Mouse (Mus musculus): ENCODE measurements around the gene Tns1.
A peak's percentile ranks its signal among the peaks of the same experiment; 100 is the strongest.

The Tns1 gene

GRCm38 (mm10) chr1:74121821-74122576 lies 2.2 kb downstream of the Tns1 start:
- DNase-seq (ENCODE audit: low spot score), result peak; percentile 49

DNA sequence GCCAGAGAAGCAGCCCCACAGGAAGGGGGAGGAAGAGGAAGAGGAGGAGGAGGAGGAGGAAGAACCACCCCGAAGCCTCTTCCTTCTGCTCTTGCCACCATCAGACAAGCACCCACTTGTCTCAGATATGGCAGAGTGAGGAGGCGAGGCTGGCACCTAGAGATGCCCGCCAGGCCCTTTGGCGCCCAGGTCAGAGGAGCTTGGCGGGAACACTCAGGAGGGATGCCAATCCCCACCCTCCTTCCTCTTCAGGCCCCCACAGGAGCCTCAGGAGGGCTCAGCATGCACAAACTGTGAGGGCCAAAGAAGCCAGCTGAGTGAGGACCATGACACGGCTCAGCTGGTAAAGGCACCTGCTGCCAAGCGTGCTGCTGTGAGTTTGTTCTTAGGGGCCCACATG lies 3.1 kb downstream of the Tns1 start:
- no peak for DNase-seq (ENCODE audit: low spot score)

DNA sequence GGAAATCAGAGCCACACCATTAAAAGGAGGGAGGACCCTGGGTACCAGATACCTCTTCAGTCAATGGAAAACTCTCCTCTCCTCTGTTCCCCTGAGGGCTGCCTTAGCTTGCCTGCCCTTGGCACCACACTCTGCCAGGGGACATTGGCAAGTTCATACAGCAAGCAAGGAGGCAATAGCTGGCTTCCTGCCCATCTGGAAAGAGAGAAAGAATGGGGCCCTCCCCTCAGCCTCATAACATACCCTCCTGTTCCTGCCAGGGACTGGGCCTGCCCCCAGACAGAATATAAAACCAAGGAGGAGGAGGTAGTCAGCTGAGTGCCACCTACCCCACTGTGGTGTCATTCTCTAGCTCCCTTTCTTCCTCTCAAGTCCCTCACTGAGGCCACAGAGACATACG lies 5.1 kb downstream of the Tns1 start:
- DNase-seq (ENCODE audit: low spot score), result peak; percentile 33

GRCm38 (mm10) chr1:74117876-74118275 lies 6.4 kb downstream of the Tns1 start:
- DNase-seq (ENCODE audit: low spot score), result no peak

DNA sequence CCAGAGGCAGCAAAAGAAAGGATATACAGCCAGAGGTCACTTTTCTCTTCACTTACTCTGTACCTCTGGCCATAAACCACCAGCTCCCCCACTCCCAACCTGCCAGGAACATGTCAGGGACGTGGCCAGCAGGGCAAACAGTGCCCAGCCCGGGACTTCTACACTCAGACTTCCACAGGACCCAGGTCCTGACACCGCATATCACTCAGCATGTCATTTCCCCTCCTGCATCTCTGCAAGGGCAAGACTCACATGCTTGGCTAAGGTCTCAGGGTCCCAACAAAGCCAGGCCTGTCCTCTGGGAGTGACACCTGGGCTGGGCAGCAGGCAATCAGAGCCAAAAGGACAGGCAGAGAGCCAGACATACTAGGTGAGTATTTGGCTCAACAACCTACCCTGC lies 11.2 kb downstream of the Tns1 start:
- no peak for DNase-seq (ENCODE audit: low spot score)

- DNase-seq (ENCODE audit: low spot score), result no peak
Measured at GRCm38 (mm10) chr1:74111696-74112030, 12.6 kb downstream of the Tns1 start.

DNA sequence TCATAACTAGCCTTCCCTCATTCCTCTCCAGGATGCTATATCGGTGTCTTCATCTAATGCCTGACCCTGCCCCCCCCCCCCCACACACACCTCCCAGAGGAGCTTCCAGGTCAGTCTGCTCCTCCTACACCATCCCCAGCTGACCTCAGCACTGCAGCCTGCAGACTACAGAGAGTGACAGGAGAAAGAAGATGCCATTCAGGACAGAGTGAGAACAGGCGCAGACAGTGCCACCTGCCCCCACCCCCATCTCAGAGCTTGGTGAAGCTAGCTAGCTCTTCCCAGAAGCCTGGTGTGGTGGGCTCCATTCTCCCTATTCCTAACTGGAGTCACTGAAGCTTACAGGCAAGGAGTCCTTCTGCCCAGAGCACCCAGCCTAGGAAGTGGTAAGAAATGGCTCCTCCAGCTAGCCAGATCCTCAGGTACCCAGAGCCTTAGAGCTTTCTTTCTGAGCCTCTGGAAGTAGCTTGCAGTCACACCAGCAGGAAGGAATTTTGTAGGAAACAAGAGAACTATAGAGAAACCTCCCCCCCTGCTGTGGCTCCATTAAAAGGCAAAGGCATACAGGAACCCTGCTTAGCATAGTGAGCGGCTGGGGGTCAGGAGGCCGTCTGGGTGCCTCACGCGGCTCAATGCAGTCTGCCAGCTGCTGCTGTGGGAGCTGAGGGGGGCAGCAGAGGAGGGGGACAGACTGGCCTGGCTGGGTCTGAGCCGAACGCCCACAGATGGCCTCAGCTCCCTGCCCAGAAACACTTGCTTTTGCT lies 13.1 kb downstream of the Tns1 start:
- no peak for DNase-seq (ENCODE audit: low spot score)

GRCm38 (mm10) chr1:74109670-74110069 lies 14.6 kb downstream of the Tns1 start:
- no peak for DNase-seq (ENCODE audit: low spot score)

DNA sequence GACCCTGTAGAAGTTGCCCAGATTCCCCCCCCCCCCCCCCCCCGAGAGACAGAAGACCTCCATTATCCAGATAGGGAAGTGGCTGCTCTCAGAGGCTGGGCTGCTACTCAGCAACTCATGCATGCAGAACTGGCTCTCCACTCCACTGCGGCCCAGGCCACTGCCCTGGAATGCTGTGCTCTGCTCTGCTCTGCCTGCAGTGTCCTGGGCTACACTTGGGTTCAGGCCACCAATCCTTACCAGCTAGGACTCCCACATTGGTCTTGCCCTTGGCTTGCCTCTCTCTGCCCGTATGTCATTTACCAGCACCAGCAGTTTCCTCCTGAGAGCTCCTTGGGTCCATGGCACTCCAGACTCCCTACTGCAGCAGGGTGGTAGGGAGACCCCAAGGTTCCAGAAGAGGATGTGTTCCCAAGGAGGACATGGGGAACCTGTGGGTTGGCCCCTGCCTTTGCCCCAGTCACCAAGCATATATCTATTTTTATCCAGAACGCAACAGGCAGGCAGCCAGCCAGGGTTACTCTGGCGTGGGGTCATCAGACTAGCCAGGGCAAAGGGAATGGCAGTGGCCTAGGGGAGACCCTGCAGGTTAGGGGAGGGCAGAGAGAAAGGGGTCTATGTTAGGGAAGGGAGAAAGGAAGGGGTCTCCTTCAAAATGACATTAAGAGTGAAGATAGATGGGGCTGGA lies 16.2 kb downstream of the Tns1 start:
- DNase-seq (ENCODE audit: low spot score), result no peak

GRCm38 (mm10) chr1:74106214-74106613 lies 18.0 kb downstream of the Tns1 start:
- DNase-seq (ENCODE audit: low spot score), result no peak

GRCm38 (mm10) chr1:74105660-74106059 lies 18.6 kb downstream of the Tns1 start:
- no peak for DNase-seq (ENCODE audit: low spot score)

DNA sequence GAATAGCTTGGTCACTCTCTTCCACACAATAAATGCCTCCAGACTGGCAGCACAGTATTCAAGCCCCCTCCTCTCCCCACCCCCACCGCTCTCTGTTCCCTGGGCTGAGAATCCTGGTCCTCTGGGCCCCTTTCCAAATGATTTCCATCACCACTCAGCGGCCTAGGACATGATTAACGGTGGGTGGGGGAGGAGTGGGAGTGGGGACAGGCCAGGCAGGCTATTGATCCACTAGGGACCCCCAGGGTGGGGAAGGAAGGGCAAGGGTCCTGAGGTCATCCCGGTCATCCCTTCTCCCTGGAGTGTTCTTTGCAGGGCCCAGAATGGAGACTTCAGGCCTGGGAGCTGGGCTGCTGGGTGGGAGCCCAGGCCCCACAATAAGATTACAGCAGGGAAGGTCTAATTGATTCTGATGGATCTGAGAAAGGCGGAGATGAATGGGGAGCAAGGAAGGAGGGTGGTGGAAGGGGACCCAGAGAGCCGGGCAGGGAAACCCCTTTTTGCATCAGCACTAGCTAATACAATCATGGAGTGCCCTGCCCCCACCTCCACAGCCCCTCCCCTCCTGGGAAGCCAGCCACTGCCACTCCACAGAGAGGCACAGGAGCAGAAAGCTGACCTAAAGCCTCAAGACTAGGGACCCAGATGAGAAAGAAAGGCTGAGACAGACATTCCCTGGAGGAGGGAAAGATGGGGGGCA lies 20.4 kb downstream of the Tns1 start:
- DNase-seq (ENCODE audit: low spot score), result no peak

DNA sequence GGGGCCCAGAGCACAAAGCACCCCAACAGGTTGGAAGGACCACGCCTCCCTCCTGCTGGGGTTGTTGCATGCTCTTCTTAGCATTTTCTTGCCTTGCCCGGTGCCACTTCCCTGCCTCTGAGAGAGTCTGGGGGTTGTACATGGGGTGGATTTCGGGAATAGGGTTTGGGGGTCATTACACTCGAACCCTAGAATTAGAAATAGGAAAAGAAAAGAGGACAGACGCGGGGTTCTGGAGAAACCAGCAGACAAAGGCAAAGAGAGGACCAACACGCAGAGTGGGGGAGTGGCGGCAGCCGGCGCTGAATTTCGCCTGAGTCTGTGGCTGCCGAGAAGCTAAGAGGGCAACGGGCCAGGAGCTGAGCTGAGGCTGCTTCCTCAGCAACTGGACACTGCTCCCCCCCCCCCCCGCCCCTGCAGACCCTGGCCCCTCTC lies 25.2 kb downstream of the Tns1 start:
- DNase-seq (ENCODE audit: low spot score), result peak; percentile 26

DNA sequence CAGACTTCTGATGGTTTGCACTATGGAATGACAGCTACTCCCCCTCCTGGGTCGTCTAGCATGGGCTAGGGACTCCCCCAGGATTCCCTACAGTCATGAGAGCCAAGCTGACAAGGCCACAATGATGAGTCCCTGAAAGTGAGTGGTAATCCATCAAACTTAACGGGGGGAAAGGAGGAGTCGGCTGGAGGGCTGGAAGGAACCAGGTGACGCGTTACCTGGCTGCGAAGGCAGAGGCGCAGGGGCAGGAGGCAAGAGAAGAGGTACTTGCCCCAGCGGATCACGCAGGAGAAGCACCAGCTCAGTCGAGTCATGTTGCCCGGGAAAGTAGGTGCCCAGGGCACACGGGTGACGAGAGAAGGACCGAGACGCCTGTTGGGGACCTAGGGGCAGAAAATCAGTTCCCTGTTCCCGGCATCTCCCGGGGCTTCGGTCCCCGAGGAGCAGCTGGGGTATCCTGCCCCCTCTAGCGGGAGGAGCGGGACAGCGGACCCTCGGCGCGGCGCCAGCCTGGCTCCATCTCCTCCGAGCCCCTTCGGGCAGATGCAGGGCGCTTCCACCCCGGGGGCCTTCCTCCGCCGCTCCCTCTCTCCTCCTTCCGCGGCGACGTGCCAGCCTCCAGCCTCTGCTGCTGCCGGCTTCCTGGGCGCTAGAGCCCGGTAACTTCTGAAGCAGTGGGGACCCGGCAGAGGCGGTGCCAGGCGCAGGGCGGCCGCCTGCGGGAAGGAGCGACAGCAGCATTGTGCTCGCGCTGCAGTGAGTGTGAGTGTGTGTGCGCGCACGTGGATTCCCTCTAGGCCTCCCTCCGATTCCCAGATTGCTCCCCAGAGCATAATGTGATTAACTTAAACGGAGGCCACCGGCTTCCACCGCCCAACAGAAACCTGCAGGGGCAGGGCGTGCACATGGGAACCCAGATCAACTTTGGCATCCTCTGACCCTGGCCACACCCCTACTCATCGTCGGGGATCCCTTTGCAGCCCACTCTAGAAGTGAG lies 25.9 kb downstream of the Tns1 start:
- DNase-seq (ENCODE audit: low spot score), result peak; percentile 50

- no peak for DNase-seq (ENCODE audit: low spot score)
Measured at GRCm38 (mm10) chr1:74095728-74096127, 28.5 kb downstream of the Tns1 start.

- no peak for DNase-seq (ENCODE audit: low spot score)
Measured at GRCm38 (mm10) chr1:74095296-74095695, 29.0 kb downstream of the Tns1 start.

- DNase-seq (ENCODE audit: low spot score), result no peak
Measured at GRCm38 (mm10) chr1:74094497-74095270, 29.6 kb downstream of the Tns1 start.

GRCm38 (mm10) chr1:74093447-74093846 lies 30.8 kb downstream of the Tns1 start:
- no peak for DNase-seq (ENCODE audit: low spot score)

GRCm38 (mm10) chr1:74092242-74092641 lies 32.0 kb downstream of the Tns1 start:
- DNase-seq (ENCODE audit: low spot score), result peak; percentile 46

GRCm38 (mm10) chr1:74091611-74092224 lies 32.5 kb downstream of the Tns1 start:
- DNase-seq (ENCODE audit: low spot score), result no peak

Measured in urinary bladder, postnatal 25 days (tissue).